ENCODE assay signal across 8 mouse cellular contexts in genomic region chr2:9879493-9879892, GRCm38 (mm10). TPM values are rescaled to one million over a fixed set of nuclear protein-coding genes. Genes with fewer than 3 reads are reported as not detected.
DNase-seq lines count a peak whose midpoint lies in the region; ATAC-seq and TF ChIP-seq lines count a peak whose summit lies in the region.

No protein-coding gene starts in this region.

- H3K27ac ChIP-seq in gastrocnemius, adult 2 months = peak overlapping the region; percentile 74
- H3K27ac ChIP-seq in hindbrain, embryonic 16.5 days (ENCODE audit: low read depth, low read length) = no peak overlapping the region
- 0 out of 2 replicates have a peak overlapping the region, but pooled peaks have one; percentile 77 for H3K27ac ChIP-seq in limb, embryonic 15.5 days
- peak overlapping the region; percentile 81 for H3K27ac ChIP-seq in midbrain, embryonic 16.5 days (ENCODE audit: low read length)
- H3K27ac ChIP-seq in stomach, embryonic 14.5 days (ENCODE audit: low read length) = no peak overlapping the region

- H3K27me3 ChIP-seq in hindbrain, embryonic 16.5 days (replicated peaks; ENCODE audit: control insufficient read depth, insufficient read depth, low read length) = peaks cover 35% of the 10 kb centered on the region
- peaks cover 89% of the 10 kb centered on the region for H3K27me3 ChIP-seq in limb, embryonic 15.5 days
- H3K27me3 ChIP-seq in midbrain, embryonic 16.5 days (ENCODE audit: control insufficient read depth, insufficient read depth, low read depth, low read length) = peaks cover 13% of the 10 kb centered on the region
- peaks cover 24% of the 10 kb centered on the region for H3K27me3 ChIP-seq in stomach, embryonic 14.5 days (ENCODE audit: control insufficient read depth, insufficient read depth, low read length)

- no peaks in the 10 kb centered on the region for H3K9me3 ChIP-seq in hindbrain, embryonic 16.5 days (ENCODE audit: control insufficient read depth, low read length)
- no peaks in the 10 kb centered on the region for H3K9me3 ChIP-seq in limb, embryonic 15.5 days
- H3K9me3 ChIP-seq in midbrain, embryonic 16.5 days (replicated peaks; ENCODE audit: control insufficient read depth, low read length, poor library complexity, severe bottlenecking) = no peaks in the 10 kb centered on the region
- no peaks in the 10 kb centered on the region for H3K9me3 ChIP-seq in stomach, embryonic 14.5 days (ENCODE audit: control insufficient read depth, low read depth, low read length)

- H3K9ac ChIP-seq in hindbrain, embryonic 16.5 days (ENCODE audit: low read depth, low read length) = peak overlapping the region; percentile 22; the same call in 1 of the 2 replicates
- H3K9ac ChIP-seq in limb, embryonic 15.5 days = no peak overlapping the region
- H3K9ac ChIP-seq in midbrain, embryonic 16.5 days (ENCODE audit: low read depth, low read length) = 0 out of 2 replicates have a peak overlapping the region, but pooled peaks have one; percentile 38
- no peak overlapping the region for H3K9ac ChIP-seq in stomach, embryonic 14.5 days (replicated peaks; ENCODE audit: low read depth, low read length)

- peaks cover 11% of the 10 kb centered on the region; the same call in 1 of the 2 replicates for H3K4me1 ChIP-seq in hindbrain, embryonic 16.5 days (ENCODE audit: control insufficient read depth, insufficient read depth, low read depth, low read length)
- peaks cover 75% of the 10 kb centered on the region for H3K4me1 ChIP-seq in limb, embryonic 15.5 days
- H3K4me1 ChIP-seq in midbrain, embryonic 16.5 days (ENCODE audit: control insufficient read depth, insufficient read depth, low read length) = peaks cover 16% of the 10 kb centered on the region; the same call in 1 of the 2 replicates
- H3K4me1 ChIP-seq in stomach, embryonic 14.5 days (ENCODE audit: control insufficient read depth, insufficient read depth, low read length) = peaks cover 11% of the 10 kb centered on the region; the same call in 1 of the 2 replicates

- peak; percentile 93 for ATAC-seq in hindbrain, embryonic 16.5 days
- peak; percentile 88 for ATAC-seq in limb, embryonic 15.5 days (ENCODE audit: insufficient number of reproducible peaks, low FRiP score, low TSS enrichment, low read depth)
- peak; percentile 90 for ATAC-seq in midbrain, embryonic 16.5 days
- peak; percentile 95 for ATAC-seq in stomach, embryonic 14.5 days (ENCODE audit: insufficient number of reproducible peaks, insufficient read depth, low FRiP score, low read depth)

- peak overlapping the region; percentile 84 for H3K4me2 ChIP-seq in hindbrain, embryonic 16.5 days (ENCODE audit: low read length)
- H3K4me2 ChIP-seq in limb, embryonic 15.5 days = peak overlapping the region; percentile 93
- peak overlapping the region; percentile 68 for H3K4me2 ChIP-seq in midbrain, embryonic 16.5 days (ENCODE audit: low read length)
- peak overlapping the region; percentile 97 for H3K4me2 ChIP-seq in stomach, embryonic 14.5 days (replicated peaks; ENCODE audit: low read depth, low read length)

- WGBS in hindbrain, embryonic 16.5 days = 0% methylated on average over 15 of the region's 21 CpGs
- under 1% methylated on average over 21 of the region's 21 CpGs for WGBS in limb, embryonic 15.5 days
- WGBS in midbrain, embryonic 16.5 days = 0% methylated on average over 21 of the region's 21 CpGs
- WGBS in stomach, embryonic 14.5 days = under 1% methylated on average over 21 of the region's 21 CpGs

- no peaks in the 10 kb centered on the region for H3K36me3 ChIP-seq in hindbrain, embryonic 16.5 days (ENCODE audit: control insufficient read depth, insufficient read depth, low read length)
- H3K36me3 ChIP-seq in limb, embryonic 15.5 days = no peaks in the 10 kb centered on the region
- no peaks in the 10 kb centered on the region for H3K36me3 ChIP-seq in midbrain, embryonic 16.5 days (ENCODE audit: control insufficient read depth, insufficient read depth, low read length)
- no peaks in the 10 kb centered on the region for H3K36me3 ChIP-seq in stomach, embryonic 14.5 days (ENCODE audit: control insufficient read depth, insufficient read depth, low read length)

- peak; percentile 58 for DNase-seq in right cerebral cortex, postnatal 14 days
- DNase-seq in right cerebral cortex, postnatal 25 days = no peak
- DNase-seq in cerebellum, postnatal 4 days (ENCODE audit: low spot score in 2 of 2) = peak; percentile 59 to 81
- DNase-seq in gastrocnemius, adult 2 months = peak; percentile 93

- TF ChIP-seq CTCF in gastrocnemius, adult 2 months (IDR thresholded peaks at IDR 0.05) = peak; percentile 81

- H3K4me3 ChIP-seq in gastrocnemius, adult 2 months = peak overlapping the region; percentile 77
- peak overlapping the region; percentile 46 for H3K4me3 ChIP-seq in hindbrain, embryonic 16.5 days (ENCODE audit: low read length)
- peak overlapping the region; percentile 48 for H3K4me3 ChIP-seq in limb, embryonic 15.5 days
- peak overlapping the region; percentile 47 for H3K4me3 ChIP-seq in midbrain, embryonic 16.5 days (ENCODE audit: low read depth, low read length)
- H3K4me3 ChIP-seq in stomach, embryonic 14.5 days (ENCODE audit: low read depth, low read length) = peak overlapping the region; percentile 41

- intact Hi-C loops in gastrocnemius, adult 2 months (cut with DNase I) = no loop called here

RNA-seq across cellular contexts. Expression of gene 4930412O13Rik, which starts 1.6 kb away (rescaled TPM):
- total RNA-seq in gastrocnemius, adult 2 months (2021) = not detected
- polyA plus RNA-seq in hindbrain, embryonic 16.5 days (2015; fragmentation: Nextera tagmentation; extraction: Ambion mirVana) = 0.28 and 0.47 TPM in 2 replicates
- not detected in 2 replicates for polyA plus RNA-seq in limb, embryonic 15.5 days (2015; fragmentation: Nextera tagmentation; extraction: Ambion mirVana)
- 1.1 and 1.6 TPM in 2 replicates for polyA plus RNA-seq in midbrain, embryonic 16.5 days (2015; fragmentation: Nextera tagmentation; extraction: Ambion mirVana)
- polyA plus RNA-seq in stomach, embryonic 14.5 days (2014; fragmentation: Nextera tagmentation; extraction: Ambion mirVana) = not detected in 2 replicates

RNA-seq across cellular contexts. Expression of gene 9230102O04Rik, which starts 9.8 kb away (rescaled TPM):
- total RNA-seq in gastrocnemius, adult 2 months (2021) = not detected
- polyA plus RNA-seq in hindbrain, embryonic 16.5 days (2015; fragmentation: Nextera tagmentation; extraction: Ambion mirVana) = 0.35 and 1.1 TPM in 2 replicates
- polyA plus RNA-seq in limb, embryonic 15.5 days (2015; fragmentation: Nextera tagmentation; extraction: Ambion mirVana) = not detected in 2 replicates
- 2.3 and 4.0 TPM in 2 replicates for polyA plus RNA-seq in midbrain, embryonic 16.5 days (2015; fragmentation: Nextera tagmentation; extraction: Ambion mirVana)
- polyA plus RNA-seq in stomach, embryonic 14.5 days (2014; fragmentation: Nextera tagmentation; extraction: Ambion mirVana) = not detected in 2 replicates

RNA-seq across cellular contexts. Expression of gene Gata3, which starts 10.3 kb away (rescaled TPM):
- total RNA-seq in gastrocnemius, adult 2 months (2021) = under 1 TPM; 0.08 to 0.82 TPM
- 27.2 and 33.8 TPM in 2 replicates for polyA plus RNA-seq in hindbrain, embryonic 16.5 days (2015; fragmentation: Nextera tagmentation; extraction: Ambion mirVana)
- polyA plus RNA-seq in limb, embryonic 15.5 days (2015; fragmentation: Nextera tagmentation; extraction: Ambion mirVana) = 38.8 and 41.4 TPM in 2 replicates
- polyA plus RNA-seq in midbrain, embryonic 16.5 days (2015; fragmentation: Nextera tagmentation; extraction: Ambion mirVana) = 84.5 and 92.5 TPM in 2 replicates
- 4.1 and 4.8 TPM in 2 replicates for polyA plus RNA-seq in stomach, embryonic 14.5 days (2014; fragmentation: Nextera tagmentation; extraction: Ambion mirVana)

Comparison
In these comparisons a context has a peak if more than half of its experiments do, and no peak if none do; other contexts are left out.
1. H3K27ac ChIP-seq: peak in gastrocnemius, adult 2 months (single experiment), limb, embryonic 15.5 days (single experiment) and midbrain, embryonic 16.5 days (single experiment); none in hindbrain, embryonic 16.5 days (single experiment) and stomach, embryonic 14.5 days (single experiment).
2. H3K9ac ChIP-seq: peak in hindbrain, embryonic 16.5 days (single experiment) and midbrain, embryonic 16.5 days (single experiment); none in limb, embryonic 15.5 days (single experiment) and stomach, embryonic 14.5 days (single experiment).
3. Peak in every context shown above with its lines, with median percentiles within 50 percentile points of each other: H3K4me3 ChIP-seq, ATAC-seq and H3K4me2 ChIP-seq.